Mouse (Mus musculus): ENCODE results near the gene Gm47841. TPM values are rescaled to one million over a fixed set of nuclear protein-coding genes. Genes with fewer than 3 reads are reported as not detected.

Gm47841 gene
- total and polyA plus RNA-seq, 2 experiments: not detected

DNA sequence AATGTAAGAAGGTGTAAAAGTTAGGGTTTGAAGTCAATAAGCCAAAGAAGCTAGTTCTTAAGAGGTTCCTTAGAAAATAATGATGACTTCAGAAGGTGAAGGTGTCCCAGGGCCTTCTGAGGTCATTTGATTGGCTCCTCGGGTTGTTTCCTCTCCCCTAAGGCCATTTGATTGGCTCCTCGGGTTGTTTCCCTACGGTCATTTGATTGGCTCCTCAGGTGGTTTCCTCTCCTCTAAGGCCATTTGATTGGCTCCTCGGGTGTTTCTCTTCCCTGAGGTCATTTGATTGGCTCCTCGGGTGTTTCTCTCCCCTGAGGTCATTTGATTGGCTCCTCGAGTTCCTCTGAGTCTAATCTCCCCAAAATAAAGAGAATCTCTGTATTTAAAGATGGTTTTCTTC lies 35.8 kb downstream of the Gm47841 start:
- Histone ChIP-seq H3K27ac (replicated peaks; ENCODE audit: insufficient read depth, low read depth, low read length) (no peak overlapping the region), H3K27me3 (ENCODE audit: control insufficient read depth, insufficient read depth, low read length) (no peaks in the 10 kb centered on the region), H3K36me3 (ENCODE audit: control insufficient read depth, insufficient read depth, low read length) (no peaks in the 10 kb centered on the region), H3K9ac (ENCODE audit: low read depth, low read length) (no peak overlapping the region), H3K79me2 (ENCODE audit: control insufficient read depth, insufficient read depth, low read length) (no peaks in the 10 kb centered on the region), H3K4me3 (ENCODE audit: insufficient read depth, low read depth, low read length) (no peak overlapping the region), H3K4me1 (ENCODE audit: control insufficient read depth, insufficient read depth, low read length) (no peaks in the 10 kb centered on the region)
- no peak for TF ChIP-seq POLR2A (IDR thresholded peaks at IDR 0.05; ENCODE audit: extremely low read depth, insufficient read depth, low read length)
- no peak for TF ChIP-seq CTCF (IDR thresholded peaks at IDR 0.05; ENCODE audit: low read depth, low read length)
- no peak for DNase-seq (ENCODE audit: extremely low read depth, low read depth, low spot score)
- WGBS: 78% methylated on average over 6 of the region's 6 CpGs

DNA sequence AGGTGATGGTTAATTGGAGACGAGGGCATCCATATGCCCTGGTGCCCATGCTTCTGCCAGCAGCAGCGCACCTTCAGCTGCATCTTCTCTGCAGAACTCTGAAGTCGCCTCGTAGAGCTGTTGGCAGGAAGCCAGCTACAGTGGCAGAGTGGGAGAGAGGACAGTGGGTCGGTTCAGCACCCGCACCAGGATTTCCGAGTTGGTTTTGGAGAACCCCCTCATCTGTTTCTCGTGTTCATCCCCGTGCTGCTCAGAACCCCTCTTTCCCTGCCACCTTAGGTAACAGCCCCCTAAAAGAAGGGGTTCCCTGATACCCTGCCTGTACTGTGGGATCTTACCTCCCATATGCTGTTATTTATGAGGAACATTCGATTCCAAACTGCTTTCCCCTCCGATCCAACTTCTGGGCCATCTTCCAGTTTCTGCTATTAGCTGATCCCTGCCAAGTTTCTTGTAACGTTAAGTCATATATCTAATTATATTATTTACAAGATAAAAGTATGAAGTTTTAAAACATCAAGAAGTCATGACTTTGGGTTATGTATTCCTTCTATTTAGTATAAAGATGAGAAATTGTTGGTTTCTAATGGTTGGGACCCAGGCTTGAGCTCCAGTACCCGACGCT lies 38.7 kb downstream of the Gm47841 start:
- Histone ChIP-seq H3K27me3 (ENCODE audit: control insufficient read depth, insufficient read depth, low read length) (0 out of 2 replicates have a peak, but pooled peaks cover 2% of the 10 kb centered on the region), H3K4me3 (ENCODE audit: insufficient read depth, low read depth, low read length) (no peak overlapping the region), H3K27ac (replicated peaks; ENCODE audit: insufficient read depth, low read depth, low read length) (no peak overlapping the region), H3K9ac (ENCODE audit: low read depth, low read length) (no peak overlapping the region), H3K4me1 (ENCODE audit: control insufficient read depth, insufficient read depth, low read length) (no peaks in the 10 kb centered on the region), H3K36me3 (ENCODE audit: control insufficient read depth, insufficient read depth, low read length) (no peaks in the 10 kb centered on the region), H3K79me2 (ENCODE audit: control insufficient read depth, insufficient read depth, low read length) (no peaks in the 10 kb centered on the region)
- WGBS: 81% methylated on average over 14 of the region's 14 CpGs
- no peak for TF ChIP-seq POLR2A (IDR thresholded peaks at IDR 0.05; ENCODE audit: extremely low read depth, insufficient read depth, low read length)
- no peak for TF ChIP-seq CTCF (IDR thresholded peaks at IDR 0.05; ENCODE audit: low read depth, low read length)
- no peak for DNase-seq (ENCODE audit: extremely low read depth, low read depth, low spot score)

DNA sequence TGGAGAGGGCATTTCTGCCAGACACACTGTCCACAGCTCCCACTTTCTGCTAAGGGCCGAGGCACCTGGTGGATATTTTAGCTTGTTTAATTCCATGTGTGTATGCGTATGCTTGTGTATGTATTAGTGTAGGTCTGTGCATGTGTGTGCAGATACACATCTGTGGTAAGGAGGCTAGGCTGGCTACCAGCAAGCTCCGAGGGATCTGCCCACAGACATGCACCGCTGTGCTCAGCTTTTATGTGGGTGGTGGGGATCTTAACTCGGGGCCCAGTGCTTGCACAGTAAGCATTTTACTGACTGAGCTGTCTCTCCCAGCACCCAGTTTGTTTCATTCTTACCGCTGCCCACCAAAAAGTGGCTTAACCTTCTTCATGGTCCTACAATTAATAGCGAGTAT lies 40.0 kb downstream of the Gm47841 start:
- DNase-seq (ENCODE audit: extremely low read depth, low read depth, low spot score): no peak
- Histone ChIP-seq H3K27me3 (ENCODE audit: control insufficient read depth, insufficient read depth, low read length) (0 out of 2 replicates have a peak, but pooled peaks cover 2% of the 10 kb centered on the region), H3K36me3 (ENCODE audit: control insufficient read depth, insufficient read depth, low read length) (no peaks in the 10 kb centered on the region), H3K4me3 (ENCODE audit: insufficient read depth, low read depth, low read length) (no peak overlapping the region), H3K9ac (ENCODE audit: low read depth, low read length) (no peak overlapping the region), H3K27ac (replicated peaks; ENCODE audit: insufficient read depth, low read depth, low read length) (no peak overlapping the region), H3K4me1 (ENCODE audit: control insufficient read depth, insufficient read depth, low read length) (no peaks in the 10 kb centered on the region), H3K79me2 (ENCODE audit: control insufficient read depth, insufficient read depth, low read length) (no peaks in the 10 kb centered on the region)
- TF ChIP-seq POLR2A (IDR thresholded peaks at IDR 0.05; ENCODE audit: extremely low read depth, insufficient read depth, low read length) (no peak), CTCF (IDR thresholded peaks at IDR 0.05; ENCODE audit: low read depth, low read length) (no peak)
- 80% methylated on average over 7 of the region's 7 CpGs for WGBS

DNA sequence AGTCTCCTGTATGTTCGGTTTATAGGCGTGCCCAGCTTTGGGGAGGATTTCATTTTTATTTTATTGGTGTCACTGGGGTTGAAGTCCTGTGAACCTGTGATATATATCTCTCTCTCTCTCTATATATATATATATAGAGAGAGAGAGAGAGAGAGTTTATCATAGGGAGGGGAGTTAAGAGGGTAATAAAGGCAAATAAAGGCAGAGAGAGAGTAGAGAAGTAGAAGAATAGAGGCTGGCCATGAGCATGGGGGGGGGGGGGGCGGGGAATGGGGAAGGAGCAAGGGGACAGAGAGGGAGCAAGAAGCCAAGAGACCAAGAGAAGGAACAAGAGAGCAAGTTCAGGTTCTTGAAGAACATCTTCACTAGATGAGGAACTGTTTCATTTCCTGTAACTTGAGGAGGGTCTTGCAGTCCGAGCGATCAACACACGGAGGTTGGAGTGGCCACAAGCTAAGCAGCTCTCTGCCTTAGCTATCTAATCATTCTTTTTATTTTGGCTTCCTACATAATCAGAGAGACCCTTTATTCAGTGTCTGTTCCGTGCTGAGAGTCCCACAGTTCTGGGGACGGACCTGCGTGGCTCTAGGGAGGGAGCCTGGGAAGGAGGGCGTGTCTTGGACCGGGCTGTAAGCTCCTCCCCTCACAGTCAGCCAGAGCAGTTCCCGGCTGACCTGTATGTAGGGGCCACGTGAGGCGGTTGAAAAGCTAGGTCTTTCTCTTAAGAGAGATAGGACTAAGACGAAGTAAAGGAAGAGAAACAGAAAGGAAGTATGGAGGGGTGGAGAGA lies 40.8 kb downstream of the Gm47841 start:
- TF ChIP-seq CTCF (IDR thresholded peaks at IDR 0.05; ENCODE audit: low read depth, low read length) (no peak), POLR2A (IDR thresholded peaks at IDR 0.05; ENCODE audit: extremely low read depth, insufficient read depth, low read length) (no peak)
- Histone ChIP-seq H3K79me2 (ENCODE audit: control insufficient read depth, insufficient read depth, low read length) (no peaks in the 10 kb centered on the region), H3K9ac (ENCODE audit: low read depth, low read length) (no peak overlapping the region), H3K27ac (replicated peaks; ENCODE audit: insufficient read depth, low read depth, low read length) (no peak overlapping the region), H3K27me3 (ENCODE audit: control insufficient read depth, insufficient read depth, low read length) (0 out of 2 replicates have a peak, but pooled peaks cover 2% of the 10 kb centered on the region), H3K4me3 (ENCODE audit: insufficient read depth, low read depth, low read length) (peak overlapping the region; percentile 19), H3K36me3 (ENCODE audit: control insufficient read depth, insufficient read depth, low read length) (no peaks in the 10 kb centered on the region), H3K4me1 (ENCODE audit: control insufficient read depth, insufficient read depth, low read length) (no peaks in the 10 kb centered on the region)
- WGBS: 13% methylated on average over 14 of the region's 15 CpGs
- peak; percentile 53 for DNase-seq (ENCODE audit: extremely low read depth, low read depth, low spot score)

DNA sequence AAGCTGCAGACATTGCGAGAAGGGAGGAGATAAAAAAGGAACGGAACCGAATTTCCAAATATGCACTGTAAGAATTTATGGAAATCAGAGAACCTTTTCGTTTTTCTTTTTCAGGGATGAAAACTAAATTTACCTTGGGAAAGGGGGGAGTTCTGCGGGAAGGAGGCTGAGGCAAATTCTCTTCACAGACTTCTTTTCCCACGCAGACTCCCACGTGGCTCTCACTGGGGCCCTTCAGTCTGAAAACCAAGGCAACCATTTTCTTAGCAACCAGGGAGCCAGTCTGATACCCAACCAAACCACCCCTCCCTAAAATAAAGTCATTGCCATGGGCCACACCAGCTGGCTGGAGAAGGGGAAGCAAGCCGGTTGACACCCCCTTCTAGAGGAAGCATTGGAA lies 41.5 kb downstream of the Gm47841 start:
- Histone ChIP-seq H3K4me1 (ENCODE audit: control insufficient read depth, insufficient read depth, low read length) (no peaks in the 10 kb centered on the region), H3K27ac (replicated peaks; ENCODE audit: insufficient read depth, low read depth, low read length) (no peak overlapping the region), H3K36me3 (ENCODE audit: control insufficient read depth, insufficient read depth, low read length) (no peaks in the 10 kb centered on the region), H3K9ac (ENCODE audit: low read depth, low read length) (no peak overlapping the region), H3K27me3 (ENCODE audit: control insufficient read depth, insufficient read depth, low read length) (0 out of 2 replicates have a peak, but pooled peaks cover 2% of the 10 kb centered on the region), H3K79me2 (ENCODE audit: control insufficient read depth, insufficient read depth, low read length) (no peaks in the 10 kb centered on the region), H3K4me3 (ENCODE audit: insufficient read depth, low read depth, low read length) (no peak overlapping the region)
- DNase-seq (ENCODE audit: extremely low read depth, low read depth, low spot score): no peak
- WGBS: 76% methylated on average over 8 of the region's 8 CpGs
- TF ChIP-seq POLR2A (IDR thresholded peaks at IDR 0.05; ENCODE audit: extremely low read depth, insufficient read depth, low read length) (no peak), CTCF (IDR thresholded peaks at IDR 0.05; ENCODE audit: low read depth, low read length) (no peak)

DNA sequence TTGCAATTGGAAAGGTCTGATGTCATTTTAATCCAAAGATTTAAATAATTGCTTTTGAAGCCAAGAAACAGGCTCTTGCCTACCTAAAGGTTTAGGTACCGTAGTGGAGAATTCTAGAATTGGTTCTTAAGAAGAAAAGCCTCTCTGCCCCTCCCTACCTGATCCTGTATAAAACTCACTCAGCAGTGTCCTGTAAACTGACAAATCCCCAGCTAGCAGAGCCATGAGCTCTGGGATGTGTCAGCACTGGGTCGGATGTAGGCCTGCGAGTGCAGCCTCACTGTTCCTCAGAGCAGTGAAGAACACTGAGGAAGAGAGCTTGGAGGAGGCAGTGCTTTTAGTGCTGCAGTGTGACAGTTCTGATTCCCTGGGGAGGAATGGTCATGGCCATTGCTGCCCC lies 42.7 kb downstream of the Gm47841 start:
- Histone ChIP-seq H3K36me3 (ENCODE audit: control insufficient read depth, insufficient read depth, low read length) (no peaks in the 10 kb centered on the region), H3K27me3 (ENCODE audit: control insufficient read depth, insufficient read depth, low read length) (0 out of 2 replicates have a peak, but pooled peaks cover 2% of the 10 kb centered on the region), H3K4me3 (ENCODE audit: insufficient read depth, low read depth, low read length) (no peak overlapping the region), H3K27ac (replicated peaks; ENCODE audit: insufficient read depth, low read depth, low read length) (no peak overlapping the region), H3K4me1 (ENCODE audit: control insufficient read depth, insufficient read depth, low read length) (no peaks in the 10 kb centered on the region), H3K9ac (ENCODE audit: low read depth, low read length) (no peak overlapping the region), H3K79me2 (ENCODE audit: control insufficient read depth, insufficient read depth, low read length) (no peaks in the 10 kb centered on the region)
- WGBS: 91% methylated on average over 3 of the region's 3 CpGs
- DNase-seq (ENCODE audit: extremely low read depth, low read depth, low spot score): no peak
- no peak for TF ChIP-seq CTCF (IDR thresholded peaks at IDR 0.05; ENCODE audit: low read depth, low read length)
- no peak for TF ChIP-seq POLR2A (IDR thresholded peaks at IDR 0.05; ENCODE audit: extremely low read depth, insufficient read depth, low read length)
